Mouse (Mus musculus): ENCODE measurements around the gene Vamp2. TPM values are rescaled to one million over a fixed set of nuclear protein-coding genes. Genes with fewer than 3 reads are reported as not detected.

Vamp2 gene
- polyA plus RNA-seq, 1 experiment from 2014 or later: 123 TPM

GRCm38 (mm10) chr11:69134622-69134968, 46.3 kb downstream of the Vamp2 start:
- peaks cover 39% of the 10 kb centered on the region for H3K27me3 ChIP-seq
- no peak for ATAC-seq (ENCODE audit: low FRiP score, low read depth)
- H3K9ac ChIP-seq (replicated peaks): peak overlapping the region; percentile 44; the same call in 1 of the 2 replicates
- 26% methylated on average over 8 of the region's 8 CpGs for WGBS
- no peaks in the 10 kb centered on the region for H3K36me3 ChIP-seq
- peak overlapping the region; percentile 67 for H3K4me2 ChIP-seq (replicated peaks)
- no peak overlapping the region for H3K27ac ChIP-seq (replicated peaks)
- H3K4me3 ChIP-seq: peak overlapping the region; percentile 45
- no peaks in the 10 kb centered on the region for H3K9me3 ChIP-seq
- H3K4me1 ChIP-seq: peaks cover 12% of the 10 kb centered on the region; the same call in 1 of the 2 replicates

- 88% methylated on average over 6 of the region's 6 CpGs for WGBS
- no peak overlapping the region for H3K27ac ChIP-seq (replicated peaks)
- ATAC-seq (ENCODE audit: low FRiP score, low read depth): no peak
Observed at GRCm38 (mm10) chr11:69135361-69135760, 47.1 kb downstream of the Vamp2 start.

More at GRCm38 (mm10) chr11:69135361-69135760, 47.1 kb downstream of the Vamp2 start:
- Histone ChIP-seq H3K4me3 (no peak overlapping the region), H3K4me1 (peaks cover 12% of the 10 kb centered on the region; the same call in 1 of the 2 replicates), H3K27me3 (peaks cover 31% of the 10 kb centered on the region), H3K4me2 (replicated peaks) (no peak overlapping the region), H3K9me3 (no peaks in the 10 kb centered on the region), H3K9ac (replicated peaks) (no peak overlapping the region), H3K36me3 (no peaks in the 10 kb centered on the region)

Other genes with a start within 250 kb of the Vamp2 start
- 60.4 and 65.3 TPM in 2 replicates for gene Ndel1, start 216.6 kb upstream of the Vamp2 start, polyA plus RNA-seq (2016; fragmentation: Nextera tagmentation; extraction: Ambion mirVana)
- 0.10 TPM in 1 of 2 replicates, not detected in the other for gene Rnf222, start 199.9 kb upstream of the Vamp2 start, polyA plus RNA-seq (2016; fragmentation: Nextera tagmentation; extraction: Ambion mirVana)
- gene Rpl26, start 186.9 kb upstream of the Vamp2 start, polyA plus RNA-seq (2016; fragmentation: Nextera tagmentation; extraction: Ambion mirVana): 743 and 773 TPM in 2 replicates
- 0.20 TPM in 1 of 2 replicates, not detected in the other for gene Odf4, start 161.4 kb upstream of the Vamp2 start, polyA plus RNA-seq (2016; fragmentation: Nextera tagmentation; extraction: Ambion mirVana)
- 5.9 and 6.7 TPM in 2 replicates for gene Arhgef15, start 131.0 kb upstream of the Vamp2 start, polyA plus RNA-seq (2016; fragmentation: Nextera tagmentation; extraction: Ambion mirVana)
- gene Slc25a35, start 120.4 kb upstream of the Vamp2 start, polyA plus RNA-seq (2016; fragmentation: Nextera tagmentation; extraction: Ambion mirVana): 1.7 and 1.9 TPM in 2 replicates
- 39.2 and 42.1 TPM in 2 replicates for gene Rangrf, start 113.3 kb upstream of the Vamp2 start, polyA plus RNA-seq (2016; fragmentation: Nextera tagmentation; extraction: Ambion mirVana)
- gene Pfas, start 80.0 kb upstream of the Vamp2 start, polyA plus RNA-seq (2016; fragmentation: Nextera tagmentation; extraction: Ambion mirVana): 34.7 and 38.7 TPM in 2 replicates
- gene Ctc1, start 72.6 kb upstream of the Vamp2 start, polyA plus RNA-seq (2016; fragmentation: Nextera tagmentation; extraction: Ambion mirVana): 72.4 and 77.1 TPM in 2 replicates
- 139 and 142 TPM in 2 replicates for gene Aurkb, start 42.8 kb upstream of the Vamp2 start, polyA plus RNA-seq (2016; fragmentation: Nextera tagmentation; extraction: Ambion mirVana)
- 13.3 and 16.3 TPM in 2 replicates for gene Borcs6, start 28.8 kb upstream of the Vamp2 start, polyA plus RNA-seq (2016; fragmentation: Nextera tagmentation; extraction: Ambion mirVana)
- 45.1 and 48.3 TPM in 2 replicates for gene Tmem107, start 17.7 kb upstream of the Vamp2 start, polyA plus RNA-seq (2016; fragmentation: Nextera tagmentation; extraction: Ambion mirVana)
- gene Per1, start 6.7 kb downstream of the Vamp2 start, polyA plus RNA-seq (2016; fragmentation: Nextera tagmentation; extraction: Ambion mirVana): 9.8 and 10.9 TPM in 2 replicates
- 0.21 and 0.38 TPM in 2 replicates for gene Hes7, start 31.9 kb downstream of the Vamp2 start, polyA plus RNA-seq (2016; fragmentation: Nextera tagmentation; extraction: Ambion mirVana)
- 0.18 and 0.29 TPM in 2 replicates for gene 9130213A22Rik, start 34.1 kb downstream of the Vamp2 start, polyA plus RNA-seq (2016; fragmentation: Nextera tagmentation; extraction: Ambion mirVana)
- 0.66 and 0.67 TPM in 2 replicates for gene Aloxe3, start 37.4 kb downstream of the Vamp2 start, polyA plus RNA-seq (2016; fragmentation: Nextera tagmentation; extraction: Ambion mirVana)
- gene Alox12b, start 68.5 kb downstream of the Vamp2 start, polyA plus RNA-seq (2016; fragmentation: Nextera tagmentation; extraction: Ambion mirVana): 0.06 TPM in 1 of 2 replicates, not detected in the other
- 0.13 TPM in 1 of 2 replicates, not detected in the other for gene Alox8, start 109.4 kb downstream of the Vamp2 start, polyA plus RNA-seq (2016; fragmentation: Nextera tagmentation; extraction: Ambion mirVana)
- gene Gucy2e, start 148.5 kb downstream of the Vamp2 start, polyA plus RNA-seq (2016; fragmentation: Nextera tagmentation; extraction: Ambion mirVana): 0.23 and 0.25 TPM in 2 replicates
- 40.1 and 45.6 TPM in 2 replicates for gene Cntrob, start 235.3 kb downstream of the Vamp2 start, polyA plus RNA-seq (2016; fragmentation: Nextera tagmentation; extraction: Ambion mirVana)
- gene Trappc1, start 235.5 kb downstream of the Vamp2 start, polyA plus RNA-seq (2016; fragmentation: Nextera tagmentation; extraction: Ambion mirVana): 186 and 187 TPM in 2 replicates
- 4.4 and 4.5 TPM in 2 replicates for gene Kcnab3, start 237.8 kb downstream of the Vamp2 start, polyA plus RNA-seq (2016; fragmentation: Nextera tagmentation; extraction: Ambion mirVana)